ENCODE assay signal across 9 mouse cellular contexts in genomic region chr19:28679776-28680391, GRCm38 (mm10). TPM values are rescaled to one million over a fixed set of nuclear protein-coding genes. Genes with fewer than 3 reads are reported as not detected.
DNase-seq lines count a peak whose midpoint lies in the region; ATAC-seq and TF ChIP-seq lines count a peak whose summit lies in the region.
"Had no signal": no experiment of that assay in that cellular context is flagged by ENCODE, and none has a peak within 500 bp of the region (broad histone marks: within the 10 kb centered on the region; RNA-seq: fewer than 3 reads in every experiment).

Gene Glis3 (minus strand): TSS chr19:28680077.

- H3K27me3 ChIP-seq in cerebellum, adult 2 months (ENCODE audit: control insufficient read depth, insufficient read depth, low read length), result peaks cover 6% of the 10 kb centered on the region; the same call in 1 of the 2 replicates
- peaks cover 8% of the 10 kb centered on the region for H3K27me3 ChIP-seq in hindbrain, embryonic 16.5 days (replicated peaks; ENCODE audit: control insufficient read depth, insufficient read depth, low read length)
- peaks cover 67% of the 10 kb centered on the region for H3K27me3 ChIP-seq in megakaryocyte, embryonic 14.5 days (replicated peaks)
- peaks cover 15% of the 10 kb centered on the region for H3K27me3 ChIP-seq in small intestine, adult 2 months (ENCODE audit: control insufficient read depth, insufficient read depth, low read length)
- H3K27me3 ChIP-seq: CH12.LX had no signal

- no peak for TF ChIP-seq POLR2A in cerebellum, adult 2 months (IDR thresholded peaks at IDR 0.05; ENCODE audit: borderline replicate concordance, insufficient read depth, low read length)
- TF ChIP-seq POLR2A in bone marrow macrophage, adult 2 months (IDR thresholded peaks at IDR 0.05; ENCODE audit: borderline replicate concordance, low read depth, low read length), result no peak
- no peak for TF ChIP-seq POLR2A in small intestine, adult 2 months (IDR thresholded peaks at IDR 0.05; ENCODE audit: low read depth, low read length)

- intact Hi-C loops in left cerebral cortex, postnatal 25 days (cut with DNase I), result no loop called here

- no peaks in the 10 kb centered on the region for H3K4me1 ChIP-seq in cerebellum, adult 2 months (ENCODE audit: control insufficient read depth, insufficient read depth, low read length)
- H3K4me1 ChIP-seq in bone marrow macrophage, adult 2 months (ENCODE audit: control insufficient read depth, insufficient read depth, low read length), result peaks cover 22% of the 10 kb centered on the region
- peaks cover 23% of the 10 kb centered on the region for H3K4me1 ChIP-seq in hindbrain, embryonic 16.5 days (ENCODE audit: control insufficient read depth, insufficient read depth, low read depth, low read length)
- peaks cover 27% of the 10 kb centered on the region for H3K4me1 ChIP-seq in megakaryocyte, embryonic 14.5 days
- peaks cover 8% of the 10 kb centered on the region for H3K4me1 ChIP-seq in small intestine, adult 2 months (ENCODE audit: control insufficient read depth, insufficient read depth, insufficient read length, low read length)

- peak within 1 kb of the TSS; percentile 92 for H3K4me2 ChIP-seq in hindbrain, embryonic 16.5 days (ENCODE audit: low read length)

- H3K27ac ChIP-seq in cerebellum, adult 2 months (ENCODE audit: insufficient read depth, low read length), result no peak within 1 kb of the TSS
- H3K27ac ChIP-seq in bone marrow macrophage, adult 2 months (ENCODE audit: insufficient read depth, low read depth, low read length), result no peak within 1 kb of the TSS
- H3K27ac ChIP-seq in hindbrain, embryonic 16.5 days (ENCODE audit: low read depth, low read length), result no peak within 1 kb of the TSS; the same call in 1 of the 2 replicates
- H3K27ac ChIP-seq in small intestine, adult 2 months (ENCODE audit: insufficient read depth, low read depth, low read length), result no peak within 1 kb of the TSS

- DNase-seq in cerebellum, adult 2 months, result peak; percentile 9 to 19
- no peak for DNase-seq in cerebellum, adult 8-10 months
- peak; percentile 61 for DNase-seq in gastrocnemius, postnatal 10 days
- DNase-seq in left cerebral cortex, postnatal 25 days (ENCODE audit: low spot score in 2 of 2), result peak; percentile 9 to 23

- TF ChIP-seq CTCF in cerebellum, adult 2 months (IDR thresholded peaks at IDR 0.05; ENCODE audit: borderline replicate concordance, insufficient read depth, low read depth, low read length), result no peak
- no peak for TF ChIP-seq CTCF in bone marrow macrophage, adult 2 months (IDR thresholded peaks at IDR 0.05; ENCODE audit: low read depth, low read length)
- TF ChIP-seq CTCF in small intestine, adult 2 months (IDR thresholded peaks at IDR 0.05; ENCODE audit: extremely low read depth, insufficient read length, insufficient replicate concordance, low read depth, low read length), result no peak

- peak within 1 kb of the TSS; percentile 63 for H3K9ac ChIP-seq in hindbrain, embryonic 16.5 days (ENCODE audit: low read depth, low read length)

- under 1% methylated on average over 53 of the region's 66 CpGs for WGBS in cerebellum, adult 2 months
- WGBS in hindbrain, embryonic 16.5 days, result under 1% methylated on average over 57 of the region's 66 CpGs
- WGBS in small intestine, adult 2 months, result under 1% methylated on average over 62 of the region's 66 CpGs

- H3K4me3 ChIP-seq in cerebellum, adult 2 months (replicated peaks; ENCODE audit: insufficient read depth, low read depth, low read length), result peak within 1 kb of the TSS; percentile 48
- H3K4me3 ChIP-seq in bone marrow macrophage, adult 2 months (ENCODE audit: insufficient read depth, low read length), result peak within 1 kb of the TSS; percentile 59
- peak within 1 kb of the TSS; percentile 54 for H3K4me3 ChIP-seq in hindbrain, embryonic 16.5 days (ENCODE audit: low read length)
- peak within 1 kb of the TSS; percentile 92 for H3K4me3 ChIP-seq in megakaryocyte, embryonic 14.5 days (replicated peaks)
- peak within 1 kb of the TSS; percentile 69 for H3K4me3 ChIP-seq in small intestine, adult 2 months (ENCODE audit: low read depth, low read length)

- peak; percentile 94 for ATAC-seq in hindbrain, embryonic 16.5 days

- no peaks in the 10 kb centered on the region for H3K9me3 ChIP-seq in hindbrain, embryonic 16.5 days (ENCODE audit: control insufficient read depth, low read length)
- H3K9me3 ChIP-seq in megakaryocyte, embryonic 14.5 days, result 0 out of 2 replicates have a peak, but pooled peaks cover 4% of the 10 kb centered on the region

- H3K36me3 ChIP-seq in hindbrain, embryonic 16.5 days (ENCODE audit: control insufficient read depth, insufficient read depth, low read length), result no peaks in the 10 kb centered on the region
- no peaks in the 10 kb centered on the region for H3K36me3 ChIP-seq in megakaryocyte, embryonic 14.5 days (replicated peaks; ENCODE audit: low read length)
- H3K36me3 ChIP-seq in small intestine, adult 2 months (ENCODE audit: control insufficient read depth, insufficient read depth, low read length), result no peaks in the 10 kb centered on the region

RNA-seq across cellular contexts. Expression of gene Glis3, which starts in this region (rescaled TPM):
- polyA plus RNA-seq in cerebellum, adult 2 months (2012; rRNA removed), result 0.59 and 0.63 TPM in 2 replicates
- polyA plus RNA-seq in bone marrow macrophage, adult 2 months (2012; ENCODE audit: insufficient read depth, insufficient read length, missing spikeins), result 3.2 and 3.4 TPM in 2 replicates
- total RNA-seq in gastrocnemius, postnatal 10 days (2021), result 1 to 10 TPM; 2.1 to 2.8 TPM
- 2.5 and 2.9 TPM in 2 replicates for polyA plus RNA-seq in hindbrain, embryonic 16.5 days (2015; fragmentation: Nextera tagmentation; extraction: Ambion mirVana)
- total RNA-seq in left cerebral cortex, postnatal 25 days (2021), result 1 to 10 TPM; 5.0 to 5.4 TPM
- 0.06 TPM in 1 of 2 replicates, not detected in the other for polyA plus RNA-seq in megakaryocyte, embryonic 14.5 days (2012; ENCODE audit: insufficient read depth, low replicate concordance)
- polyA plus RNA-seq in small intestine, adult 2 months (2012; rRNA removed), result 1.6 and 2.0 TPM in 2 replicates
- total RNA-seq: CH12.LX had no signal

Comparison
In these comparisons a context has a peak if more than half of its experiments do, and no peak if none do; other contexts are left out.
1. Peak in DNase-seq and H3K4me3 ChIP-seq in cerebellum, adult 2 months; RNA of the gene not detected or under 1 TPM.